Mouse (Mus musculus) hindbrain, embryonic 12.5 days (tissue): ENCODE measurements around the gene Gpr108. TPM values are rescaled to one million over a fixed set of nuclear protein-coding genes. Genes with fewer than 3 reads are reported as not detected.

Experiments used
- ATAC-seq: fragments of 200-750 bp; cut with Nextera tagmentation; 2 replicates; pipeline ENCODE4 v1.8.0; 2017; ENCODE audit warnings: moderate TSS enrichment; ENCODE audit not compliant: low FRiP score
- H3K27ac ChIP-seq: fragments of 300-500 bp; sonication (generic); 2 replicates; pipeline ENCODE4 v1.5.1; 2016; ENCODE audit warnings: mild to moderate bottlenecking
- H3K27me3 ChIP-seq: fragments of 300-500 bp; sonication (generic); 2 replicates; pipeline ENCODE4 v1.6.1; 2016; ENCODE audit warnings: mild to moderate bottlenecking
- H3K36me3 ChIP-seq: fragments of 300-500 bp; sonication (generic); 2 replicates; pipeline ENCODE4 v1.6.1; 2016; ENCODE audit warnings: mild to moderate bottlenecking
- H3K4me1 ChIP-seq: fragments of 300-500 bp; sonication (generic); 2 replicates; pipeline ENCODE4 v1.6.1; 2016
- H3K4me2 ChIP-seq: fragments of 300-500 bp; sonication (generic); replicated peaks from 2 replicates; pipeline ENCODE4 v1.6.1; 2016; ENCODE audit warnings: mild to moderate bottlenecking
- H3K4me3 ChIP-seq: fragments of 300-500 bp; sonication (generic); 2 replicates; pipeline ENCODE4 v1.5.1; 2016; ENCODE audit warnings: mild to moderate bottlenecking
- H3K9ac ChIP-seq: fragments of 300-500 bp; sonication (generic); 2 replicates; pipeline ENCODE4 v1.6.1; 2016; ENCODE audit warnings: mild to moderate bottlenecking, moderate library complexity
- H3K9me3 ChIP-seq: fragments of 300-500 bp; sonication (generic); replicated peaks from 2 replicates; pipeline ENCODE4 v1.6.1; 2016; ENCODE audit warnings: mild to moderate bottlenecking
- WGBS: fragments of 180-500 bp; shearing (Covaris S2); methylation state at CpG from one replicate; pipeline ENCODE4 v1.1.7; 2016; 5-methylcytosine and 5-hydroxymethylcytosine counted together
- polyA plus RNA-seq: library from polyadenylated mRNA; unstranded; fragments of >200 nt; fragmentation: Nextera tagmentation; extraction: Ambion mirVana; gene quantifications from 2 replicates; pipeline ENCODE4 v1.2.1, GENCODE M21; 2016

Gpr108 gene
- polyA plus RNA-seq, 1 experiment from 2014 or later, result 24.7 TPM

DNA sequence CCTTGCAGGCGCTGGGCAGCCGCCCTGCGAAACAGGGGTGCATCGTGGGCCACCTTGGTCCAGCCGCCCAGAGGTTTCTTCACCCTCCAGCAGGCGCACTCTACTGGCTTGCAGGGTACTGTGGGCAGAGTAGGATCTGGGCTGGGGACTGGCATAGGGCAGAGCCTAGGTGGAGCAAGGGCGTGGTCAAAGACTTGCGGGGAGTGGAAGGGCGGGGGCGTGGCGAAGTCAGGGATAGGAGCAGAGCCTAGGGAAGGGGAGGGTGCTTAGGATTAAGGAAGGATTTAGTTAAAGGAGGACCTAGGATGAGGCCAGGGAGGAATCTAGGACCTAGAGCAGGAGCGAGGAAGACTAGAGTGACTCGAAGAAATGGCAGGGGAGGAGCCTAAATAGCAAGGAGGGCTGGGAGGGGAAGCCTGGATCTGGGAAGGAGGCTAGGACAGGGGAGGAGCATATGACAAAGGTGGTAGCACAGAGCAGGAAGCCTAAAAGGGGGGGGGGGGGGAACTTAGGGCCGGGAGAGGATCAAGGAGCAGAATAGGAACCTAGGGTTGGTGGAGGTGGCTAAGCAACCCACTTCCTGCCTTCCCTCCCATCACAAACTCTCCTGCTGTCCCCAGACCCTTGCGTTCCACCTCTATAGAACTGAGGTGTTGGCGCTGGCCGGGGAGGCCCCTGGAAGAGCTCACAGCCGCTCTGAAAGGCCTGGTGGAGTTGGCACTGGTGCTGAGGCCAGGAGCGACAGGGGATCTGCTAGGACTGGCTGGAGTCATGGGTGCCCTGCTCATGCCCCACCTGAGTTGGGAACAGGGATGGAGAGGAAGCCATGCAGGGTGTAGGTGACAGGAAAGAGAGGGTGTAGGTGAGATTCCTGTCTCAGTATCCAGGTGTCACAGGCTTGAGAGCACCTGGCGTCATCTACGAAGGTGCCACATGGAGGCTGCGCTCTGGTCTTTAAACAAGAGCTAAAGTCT, 17.0 kb upstream of the Gpr108 start:
- H3K27ac ChIP-seq, result no peak overlapping the region
- no peak overlapping the region for H3K4me3 ChIP-seq
- no peaks in the 10 kb centered on the region for H3K9me3 ChIP-seq
- no peak overlapping the region for H3K9ac ChIP-seq
- H3K4me1 ChIP-seq, result no peaks in the 10 kb centered on the region
- ATAC-seq, result no peak; the same call in 1 of the 2 replicates
- H3K36me3 ChIP-seq, result peaks cover 29% of the 10 kb centered on the region
- no peaks in the 10 kb centered on the region for H3K27me3 ChIP-seq
- 30% methylated on average over 21 of the region's 22 CpGs for WGBS
- no peak overlapping the region; the same call in 1 of the 2 replicates for H3K4me2 ChIP-seq

DNA sequence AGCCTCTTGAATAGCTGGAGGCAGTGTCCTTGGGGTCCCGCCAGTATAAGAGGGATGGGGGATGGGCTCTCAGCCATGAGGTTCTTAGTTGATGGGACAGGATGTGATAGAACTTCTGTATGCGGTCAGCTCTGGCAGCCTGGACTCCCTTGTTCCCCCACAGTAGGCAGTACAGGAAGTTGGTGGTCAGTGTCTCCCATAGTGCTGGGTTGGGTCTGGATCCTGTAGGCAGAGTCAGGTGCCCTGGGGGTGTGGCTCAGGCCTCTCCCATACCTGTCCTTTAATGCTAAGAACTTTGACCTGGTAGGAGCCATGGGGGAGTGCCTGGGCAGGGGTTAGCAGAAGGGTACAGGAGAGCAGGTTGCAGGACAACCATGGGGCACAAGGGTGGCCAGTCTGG, 15.9 kb upstream of the Gpr108 start:
- Histone ChIP-seq H3K4me1 (no peaks in the 10 kb centered on the region), H3K36me3 (peaks cover 35% of the 10 kb centered on the region), H3K4me3 (no peak overlapping the region), H3K4me2 (no peak overlapping the region), H3K9me3 (no peaks in the 10 kb centered on the region), H3K27ac (no peak overlapping the region), H3K9ac (no peak overlapping the region), H3K27me3 (no peaks in the 10 kb centered on the region)
- no peak for ATAC-seq
- WGBS, result 78% methylated on average over 2 of the region's 2 CpGs

DNA sequence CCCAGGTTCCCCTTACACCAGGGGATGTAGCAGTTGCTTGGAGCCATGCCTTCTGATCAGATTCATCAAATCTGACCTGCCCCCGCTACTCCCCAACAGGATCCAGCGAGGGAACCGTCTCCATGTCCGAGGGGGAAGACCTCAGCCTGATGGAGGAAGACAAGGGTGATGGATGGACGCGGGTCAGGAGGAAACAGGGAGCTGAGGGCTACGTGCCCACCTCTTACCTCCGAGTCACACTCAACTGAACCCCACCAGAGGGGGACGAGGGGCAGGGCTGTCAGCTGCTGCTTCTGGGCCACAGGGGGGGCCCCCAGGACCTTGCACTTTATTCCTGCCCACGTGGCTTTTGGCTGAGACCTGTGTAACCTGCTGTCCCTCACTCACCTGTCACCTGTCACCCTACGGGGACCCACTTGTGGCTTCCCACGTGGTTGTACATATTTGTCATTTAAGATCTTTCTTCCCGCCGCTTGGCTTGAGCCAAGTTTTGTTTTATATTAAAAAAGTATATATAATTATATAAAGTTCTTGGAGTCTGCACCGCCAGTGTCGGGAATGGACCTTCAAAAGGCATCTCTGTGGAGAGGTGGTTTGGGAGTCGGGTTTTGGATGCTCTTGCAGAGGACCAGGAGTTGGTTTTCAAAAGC, 14.8 kb upstream of the Gpr108 start:
- no peaks in the 10 kb centered on the region for H3K27me3 ChIP-seq
- ATAC-seq, result no peak
- H3K4me2 ChIP-seq, result no peak overlapping the region
- no peak overlapping the region for H3K9ac ChIP-seq
- no peak overlapping the region for H3K4me3 ChIP-seq
- no peaks in the 10 kb centered on the region for H3K4me1 ChIP-seq
- H3K9me3 ChIP-seq, result no peaks in the 10 kb centered on the region
- H3K36me3 ChIP-seq, result peaks cover 40% of the 10 kb centered on the region
- H3K27ac ChIP-seq, result no peak overlapping the region
- 91% methylated on average over 17 of the region's 17 CpGs for WGBS

DNA sequence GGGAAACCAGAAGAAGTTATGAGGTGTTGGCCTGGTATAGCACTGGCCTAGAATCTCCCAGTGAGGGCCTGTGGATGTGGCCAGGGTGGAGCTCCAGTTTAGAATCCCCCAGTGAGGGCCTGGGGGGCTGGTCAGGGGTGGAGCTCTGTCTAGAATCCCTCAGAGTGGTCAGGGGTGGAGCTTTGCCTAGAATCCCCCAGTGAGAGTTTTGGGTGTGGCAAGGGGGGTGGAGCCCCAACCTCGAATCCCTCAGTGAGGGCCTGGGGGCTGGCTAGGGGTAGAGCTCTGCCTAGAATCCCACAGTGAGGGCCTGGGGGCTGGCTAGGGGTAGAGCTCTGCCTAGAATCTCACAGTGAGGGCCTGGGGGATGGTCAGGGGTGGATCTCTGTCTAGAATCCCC, 13.6 kb upstream of the Gpr108 start:
- ATAC-seq, result 0 out of 2 replicates have a peak, but pooled peaks have one; percentile 15
- no peaks in the 10 kb centered on the region for H3K27me3 ChIP-seq
- H3K36me3 ChIP-seq, result peaks cover 48% of the 10 kb centered on the region
- H3K4me2 ChIP-seq, result no peak overlapping the region
- no peaks in the 10 kb centered on the region for H3K4me1 ChIP-seq
- H3K9ac ChIP-seq, result no peak overlapping the region
- no peak overlapping the region for H3K27ac ChIP-seq
- no peak overlapping the region for H3K4me3 ChIP-seq
- 67% methylated on average over 1 of the region's 1 CpGs for WGBS
- H3K9me3 ChIP-seq, result no peaks in the 10 kb centered on the region

DNA sequence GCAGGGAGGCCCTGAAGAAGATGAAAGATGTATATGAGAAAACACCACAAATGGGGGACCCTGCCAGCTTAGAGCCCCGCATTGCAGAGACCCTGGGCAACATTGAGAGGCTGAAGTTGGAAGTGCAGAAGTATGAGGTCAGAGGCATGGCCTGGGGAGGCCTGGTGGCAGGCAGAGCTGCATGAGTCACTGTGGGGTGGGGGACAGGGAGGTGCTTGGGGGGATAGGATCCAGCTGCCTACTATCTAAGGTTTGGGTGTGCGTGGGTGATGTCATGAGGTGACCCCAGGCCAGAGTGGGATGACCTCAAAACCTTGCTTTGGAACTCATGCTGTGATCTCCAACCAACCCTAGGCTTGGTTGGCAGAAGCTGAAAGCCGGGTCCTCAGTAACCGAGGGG, 13.0 kb upstream of the Gpr108 start:
- Histone ChIP-seq H3K27me3 (no peaks in the 10 kb centered on the region), H3K27ac (no peak overlapping the region), H3K36me3 (peaks cover 48% of the 10 kb centered on the region), H3K4me3 (no peak overlapping the region), H3K4me2 (no peak overlapping the region), H3K9me3 (no peaks in the 10 kb centered on the region), H3K4me1 (no peaks in the 10 kb centered on the region), H3K9ac (no peak overlapping the region)
- WGBS, result 89% methylated on average over 4 of the region's 4 CpGs
- ATAC-seq, result no peak

DNA sequence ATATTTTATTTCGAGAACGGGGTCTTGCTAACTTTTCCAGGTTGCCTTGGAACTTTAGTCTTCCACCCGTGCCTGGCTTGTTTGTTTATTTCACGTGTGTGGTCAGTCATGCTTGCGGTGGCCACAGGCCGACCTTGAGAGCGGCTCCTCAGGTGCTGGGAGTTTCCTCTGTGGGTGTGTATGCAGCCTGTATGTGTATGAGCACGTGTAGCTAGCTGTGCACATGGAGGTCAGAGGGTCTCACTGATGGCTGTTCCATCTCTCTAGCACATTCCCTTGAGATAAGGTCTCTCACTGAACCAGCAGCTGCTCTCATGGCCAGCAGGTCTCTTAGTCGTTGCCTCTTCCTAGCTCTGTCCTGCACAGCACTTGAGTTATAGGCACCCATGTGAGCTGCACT, 12.1 kb upstream of the Gpr108 start:
- H3K4me3 ChIP-seq, result no peak overlapping the region
- H3K4me1 ChIP-seq, result no peaks in the 10 kb centered on the region
- H3K9ac ChIP-seq, result no peak overlapping the region
- no peak for ATAC-seq
- H3K27ac ChIP-seq, result no peak overlapping the region
- H3K36me3 ChIP-seq, result peaks cover 52% of the 10 kb centered on the region
- H3K4me2 ChIP-seq, result no peak overlapping the region
- WGBS, result 89% methylated on average over 9 of the region's 9 CpGs
- no peaks in the 10 kb centered on the region for H3K9me3 ChIP-seq
- H3K27me3 ChIP-seq, result no peaks in the 10 kb centered on the region

DNA sequence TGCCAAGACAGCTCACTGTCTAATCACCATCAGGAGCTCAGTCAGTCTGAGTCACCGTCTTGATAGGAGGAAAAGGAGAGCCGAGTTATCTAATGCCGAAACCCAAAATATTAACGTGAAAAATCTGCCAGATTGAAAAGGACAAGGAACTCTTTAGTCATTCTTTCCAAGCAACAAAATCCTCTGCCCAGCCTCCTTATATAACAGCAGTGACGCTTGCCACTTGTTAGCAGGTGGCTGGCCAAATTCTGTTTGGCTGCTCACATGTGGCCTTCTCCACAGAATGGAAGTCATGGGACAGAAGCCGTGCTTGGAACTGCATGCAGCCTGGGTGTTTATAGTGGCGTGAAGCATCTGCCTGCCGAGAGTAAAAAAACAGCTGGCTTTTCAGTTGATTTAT, 11.5 kb upstream of the Gpr108 start:
- H3K27me3 ChIP-seq, result no peaks in the 10 kb centered on the region
- ATAC-seq, result no peak
- H3K36me3 ChIP-seq, result peaks cover 58% of the 10 kb centered on the region
- 93% methylated on average over 8 of the region's 8 CpGs for WGBS
- no peak overlapping the region for H3K27ac ChIP-seq
- H3K9me3 ChIP-seq, result no peaks in the 10 kb centered on the region
- no peak overlapping the region for H3K4me2 ChIP-seq
- H3K4me3 ChIP-seq, result no peak overlapping the region
- H3K9ac ChIP-seq, result no peak overlapping the region
- H3K4me1 ChIP-seq, result no peaks in the 10 kb centered on the region

DNA sequence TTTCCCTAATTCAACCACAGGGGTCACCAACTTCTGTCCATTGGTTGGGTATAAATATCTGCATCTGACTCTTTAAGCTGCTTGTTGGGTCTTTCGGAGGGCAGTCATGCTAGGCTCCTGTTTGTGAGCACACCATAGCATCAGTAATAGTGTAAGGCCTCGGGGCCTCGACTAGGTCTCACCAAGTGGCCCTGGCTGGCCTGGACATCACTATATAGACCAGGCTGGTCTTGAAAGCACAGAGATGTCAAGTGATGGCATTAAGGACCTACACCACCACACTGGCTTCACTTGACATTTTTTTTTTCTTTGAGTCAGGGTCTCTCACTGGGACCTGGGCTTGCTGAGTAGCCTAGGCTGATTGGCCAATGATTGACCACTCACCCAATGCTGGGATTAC, 9.9 kb upstream of the Gpr108 start:
- Histone ChIP-seq H3K4me1 (no peaks in the 10 kb centered on the region), H3K9me3 (no peaks in the 10 kb centered on the region), H3K27me3 (no peaks in the 10 kb centered on the region), H3K9ac (no peak overlapping the region), H3K36me3 (peaks cover 66% of the 10 kb centered on the region), H3K4me2 (no peak overlapping the region), H3K27ac (no peak overlapping the region), H3K4me3 (no peak overlapping the region)
- 93% methylated on average over 3 of the region's 3 CpGs for WGBS
- no peak for ATAC-seq

DNA sequence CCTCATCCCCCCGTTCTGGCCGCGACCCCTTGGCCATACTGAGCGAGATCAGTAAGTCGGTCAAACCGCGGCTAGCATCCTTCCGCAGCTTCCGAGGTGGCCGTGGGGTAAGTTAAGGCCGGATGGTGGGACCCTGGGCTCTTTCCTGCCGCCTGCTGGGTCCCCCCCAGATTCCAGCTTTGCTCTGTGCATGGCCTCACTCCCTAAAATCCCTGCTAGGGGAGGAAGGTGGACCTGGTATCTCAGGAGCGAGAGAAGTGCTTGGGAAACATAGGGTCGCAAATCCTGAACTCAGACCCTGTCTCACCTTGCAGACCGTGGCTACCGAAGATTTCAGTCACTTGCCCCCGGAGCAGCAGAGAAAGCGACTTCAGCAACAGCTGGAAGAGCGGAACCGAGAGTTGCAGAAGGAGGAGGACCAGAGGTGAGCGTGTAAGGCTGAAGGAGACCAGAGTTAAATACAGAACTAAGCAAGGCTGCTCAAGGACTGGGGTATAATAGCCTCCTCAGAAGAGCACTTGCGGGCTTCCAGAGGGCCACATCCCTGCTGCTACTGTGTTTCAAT, 8.8 kb upstream of the Gpr108 start:
- Histone ChIP-seq H3K27ac (no peak overlapping the region), H3K27me3 (no peaks in the 10 kb centered on the region), H3K36me3 (peaks cover 54% of the 10 kb centered on the region), H3K4me3 (no peak overlapping the region), H3K4me1 (no peaks in the 10 kb centered on the region), H3K9me3 (no peaks in the 10 kb centered on the region), H3K4me2 (no peak overlapping the region), H3K9ac (no peak overlapping the region)
- WGBS, result 95% methylated on average over 22 of the region's 22 CpGs
- no peak for ATAC-seq

DNA sequence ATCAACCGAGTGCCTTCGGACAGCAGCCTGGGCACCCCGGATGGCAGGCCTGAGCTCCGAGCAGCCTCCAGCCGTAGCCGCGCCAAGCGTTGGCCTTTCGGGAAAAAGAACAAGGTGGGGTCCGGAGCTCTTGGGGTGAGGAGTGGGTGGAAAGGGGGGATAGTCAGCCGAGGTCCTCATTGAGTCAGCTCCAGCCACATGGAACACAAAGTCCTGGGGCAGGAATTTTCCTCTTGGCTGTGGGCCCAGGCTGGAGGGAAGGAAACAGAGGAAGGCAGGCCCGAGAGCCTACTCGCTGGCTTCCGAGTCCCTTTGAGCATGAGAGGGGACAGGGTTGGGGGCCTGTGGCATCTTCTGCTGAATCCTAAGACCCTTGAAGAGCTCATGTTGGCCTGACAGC, 7.1 kb upstream of the Gpr108 start:
- Histone ChIP-seq H3K27ac (no peak overlapping the region), H3K4me1 (peaks cover 6% of the 10 kb centered on the region; the same call in 1 of the 2 replicates), H3K27me3 (no peaks in the 10 kb centered on the region), H3K4me2 (no peak overlapping the region), H3K9me3 (no peaks in the 10 kb centered on the region), H3K4me3 (no peak overlapping the region), H3K36me3 (peaks cover 41% of the 10 kb centered on the region), H3K9ac (no peak overlapping the region)
- 93% methylated on average over 14 of the region's 14 CpGs for WGBS
- ATAC-seq, result no peak

DNA sequence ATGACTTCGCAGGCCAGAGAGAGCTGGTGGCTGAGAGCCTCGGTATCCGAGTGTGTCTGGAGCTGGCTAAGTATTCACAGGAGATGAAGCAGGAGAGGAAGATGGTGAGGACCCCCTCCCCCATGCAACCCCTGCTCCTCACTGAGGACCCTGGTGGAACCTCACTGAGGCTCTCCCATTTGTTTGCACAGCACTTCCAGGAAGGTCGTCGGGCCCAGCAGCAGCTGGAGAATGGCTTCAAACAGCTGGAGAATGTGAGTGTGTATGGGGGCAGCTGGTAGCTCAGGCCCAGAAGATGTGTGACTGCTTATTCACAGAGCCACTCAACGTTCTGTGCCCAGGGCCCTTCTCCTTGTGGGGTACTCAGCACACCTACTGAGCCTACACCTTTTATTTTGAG, 5.1 kb upstream of the Gpr108 start:
- H3K4me2 ChIP-seq, result no peak overlapping the region
- H3K4me3 ChIP-seq, result no peak overlapping the region
- no peak overlapping the region for H3K27ac ChIP-seq
- peaks cover 31% of the 10 kb centered on the region for H3K36me3 ChIP-seq
- peaks cover 19% of the 10 kb centered on the region for H3K4me1 ChIP-seq
- 76% methylated on average over 6 of the region's 6 CpGs for WGBS
- ATAC-seq, result no peak
- no peak overlapping the region for H3K9ac ChIP-seq
- H3K27me3 ChIP-seq, result no peaks in the 10 kb centered on the region
- no peaks in the 10 kb centered on the region for H3K9me3 ChIP-seq

DNA sequence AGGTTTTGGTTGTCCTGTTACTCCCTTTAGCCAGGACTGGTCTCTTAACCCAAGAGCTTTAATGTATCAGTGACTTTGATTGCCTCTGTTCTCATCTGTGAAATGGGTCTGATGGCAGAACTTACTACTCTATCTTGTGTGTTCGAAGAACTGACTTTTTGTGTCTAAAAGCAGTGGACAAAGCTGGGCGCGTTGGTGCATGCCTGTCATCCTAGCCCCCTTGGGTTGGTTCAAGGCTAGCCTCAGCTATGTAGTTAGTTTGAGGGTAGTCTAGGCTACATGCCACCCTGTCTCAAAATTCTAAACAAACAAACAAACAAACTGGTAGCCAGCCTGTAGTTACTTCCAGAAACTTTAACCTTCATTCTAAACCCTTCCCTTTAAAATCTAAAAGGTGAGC, 3.2 kb upstream of the Gpr108 start:
- ATAC-seq, result no peak

More for the DNA sequence above, 3.2 kb upstream of the Gpr108 start:
- Histone ChIP-seq H3K27me3 (no peaks in the 10 kb centered on the region), H3K9ac (no peak overlapping the region), H3K4me1 (peaks cover 25% of the 10 kb centered on the region), H3K27ac (no peak overlapping the region), H3K4me2 (no peak overlapping the region), H3K36me3 (peaks cover 20% of the 10 kb centered on the region), H3K9me3 (no peaks in the 10 kb centered on the region), H3K4me3 (no peak overlapping the region)
- WGBS, result 93% methylated on average over 3 of the region's 3 CpGs
